Mouse (Mus musculus) intestine, embryonic 15.5 days (tissue): ENCODE data around the gene Pex16. TPM values are rescaled to one million over a fixed set of nuclear protein-coding genes. Genes with fewer than 3 reads are reported as not detected.

ENCODE experiments used
- ATAC-seq: fragments of 200-750 bp; cut with Nextera tagmentation; 2 replicates; pipeline ENCODE4 v1.8.0; 2017; ENCODE audit warnings: moderate TSS enrichment, moderate library complexity
- H3K27ac ChIP-seq: fragments of 300-500 bp; sonication (generic); 2 replicates; pipeline ENCODE4 v1.5.1; 2015; ENCODE audit warnings: mild to moderate bottlenecking, inconsistent platforms
- H3K27me3 ChIP-seq: fragments of 300-500 bp; sonication (generic); replicated peaks from 2 replicates; pipeline ENCODE4 v1.6.1; 2015; ENCODE audit warnings: inconsistent platforms
- H3K36me3 ChIP-seq: fragments of 300-500 bp; sonication (generic); 2 replicates; pipeline ENCODE4 v1.6.1; 2015; ENCODE audit warnings: inconsistent platforms
- H3K4me1 ChIP-seq: fragments of 300-500 bp; sonication (generic); replicated peaks from 2 replicates; pipeline ENCODE4 v1.6.1; 2015; ENCODE audit warnings: inconsistent platforms
- H3K4me2 ChIP-seq: fragments of 300-500 bp; sonication (generic); replicated peaks from 2 replicates; pipeline ENCODE4 v1.6.1; 2015; ENCODE audit warnings: mild to moderate bottlenecking, inconsistent platforms
- H3K4me3 ChIP-seq: fragments of 300-500 bp; sonication (generic); replicated peaks from 2 replicates; pipeline ENCODE4 v1.5.1; 2015; ENCODE audit warnings: inconsistent platforms
- H3K9ac ChIP-seq: fragments of 300-500 bp; sonication (generic); 2 replicates; pipeline ENCODE4 v1.6.1; 2015; ENCODE audit warnings: inconsistent platforms
- H3K9me3 ChIP-seq: fragments of 300-500 bp; sonication (generic); 2 replicates; pipeline ENCODE4 v1.6.1; 2016; ENCODE audit warnings: inconsistent platforms
- WGBS: fragments of 180-500 bp; shearing (Covaris S2); methylation state at CpG from one replicate; pipeline ENCODE4 v1.1.7; 2015; 5-methylcytosine and 5-hydroxymethylcytosine counted together
- polyA plus RNA-seq: library from polyadenylated mRNA; unstranded; fragments of >200 nt; fragmentation: Nextera tagmentation; extraction: Ambion mirVana; gene quantifications from 2 replicates; pipeline ENCODE4 v1.2.1, GENCODE M21; 2015

Gene Pex16
- polyA plus RNA-seq, 1 experiment from 2014 or later = 41.6 TPM

GRCm38 (mm10) chr2:92353402-92353801 is 21.1 kb upstream of the Pex16 start:
- no peak for ATAC-seq
- no peak overlapping the region for H3K9ac ChIP-seq
- H3K4me3 ChIP-seq = no peak overlapping the region
- H3K27ac ChIP-seq = no peak overlapping the region
- H3K36me3 ChIP-seq = peaks cover 18% of the 10 kb centered on the region
- H3K27me3 ChIP-seq = no peaks in the 10 kb centered on the region
- no peaks in the 10 kb centered on the region for H3K9me3 ChIP-seq
- WGBS = 82% methylated on average over 5 of the region's 5 CpGs
- H3K4me1 ChIP-seq = no peaks in the 10 kb centered on the region
- no peak overlapping the region for H3K4me2 ChIP-seq

DNA sequence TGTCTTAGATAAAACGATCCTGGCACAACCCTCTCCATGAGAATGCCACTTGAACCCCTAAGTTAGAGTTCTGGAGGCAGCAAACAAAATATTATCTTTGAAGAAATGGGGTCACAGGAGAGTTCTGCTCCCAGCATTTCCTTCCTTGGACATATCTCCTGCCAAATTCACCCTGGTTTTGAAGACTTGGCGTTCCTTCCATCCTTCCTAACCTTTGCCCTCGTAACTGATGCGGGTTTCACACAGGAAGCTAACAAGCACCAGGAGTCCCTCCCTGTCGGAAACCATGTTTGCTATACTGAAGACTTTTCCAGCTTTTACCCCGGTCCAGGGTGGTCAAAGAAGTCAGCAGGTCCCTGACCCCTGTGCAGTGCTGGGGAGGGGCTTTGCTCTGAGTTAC is 20.3 kb upstream of the Pex16 start:
- H3K4me3 ChIP-seq = no peak overlapping the region
- no peak for ATAC-seq
- 57% methylated on average over 6 of the region's 6 CpGs for WGBS
- H3K9ac ChIP-seq = no peak overlapping the region
- peaks cover 17% of the 10 kb centered on the region for H3K36me3 ChIP-seq
- no peaks in the 10 kb centered on the region for H3K4me1 ChIP-seq
- H3K4me2 ChIP-seq = no peak overlapping the region
- no peak overlapping the region for H3K27ac ChIP-seq
- no peaks in the 10 kb centered on the region for H3K27me3 ChIP-seq
- no peaks in the 10 kb centered on the region for H3K9me3 ChIP-seq

GRCm38 (mm10) chr2:92359301-92359700 is 15.2 kb upstream of the Pex16 start:
- WGBS = 77% methylated on average over 2 of the region's 2 CpGs
- Histone ChIP-seq H3K9me3 (no peaks in the 10 kb centered on the region), H3K27me3 (no peaks in the 10 kb centered on the region), H3K4me2 (no peak overlapping the region), H3K4me3 (no peak overlapping the region), H3K36me3 (peaks cover 20% of the 10 kb centered on the region), H3K4me1 (peaks cover 5% of the 10 kb centered on the region; the same call in 1 of the 2 replicates), H3K9ac (no peak overlapping the region), H3K27ac (no peak overlapping the region)
- ATAC-seq = no peak

- H3K4me3 ChIP-seq = no peak overlapping the region
- no peak overlapping the region for H3K27ac ChIP-seq
- H3K36me3 ChIP-seq = peaks cover 20% of the 10 kb centered on the region
- H3K9ac ChIP-seq = no peak overlapping the region
- H3K4me2 ChIP-seq = no peak overlapping the region
- H3K4me1 ChIP-seq = peaks cover 5% of the 10 kb centered on the region; the same call in 1 of the 2 replicates
- no peaks in the 10 kb centered on the region for H3K9me3 ChIP-seq
- WGBS = 75% methylated on average over 25 of the region's 25 CpGs
- ATAC-seq = peak; percentile 19; the same call in 1 of the 2 replicates
- no peaks in the 10 kb centered on the region for H3K27me3 ChIP-seq
Observed at GRCm38 (mm10) chr2:92360186-92360823, 14.2 kb upstream of the Pex16 start.

DNA sequence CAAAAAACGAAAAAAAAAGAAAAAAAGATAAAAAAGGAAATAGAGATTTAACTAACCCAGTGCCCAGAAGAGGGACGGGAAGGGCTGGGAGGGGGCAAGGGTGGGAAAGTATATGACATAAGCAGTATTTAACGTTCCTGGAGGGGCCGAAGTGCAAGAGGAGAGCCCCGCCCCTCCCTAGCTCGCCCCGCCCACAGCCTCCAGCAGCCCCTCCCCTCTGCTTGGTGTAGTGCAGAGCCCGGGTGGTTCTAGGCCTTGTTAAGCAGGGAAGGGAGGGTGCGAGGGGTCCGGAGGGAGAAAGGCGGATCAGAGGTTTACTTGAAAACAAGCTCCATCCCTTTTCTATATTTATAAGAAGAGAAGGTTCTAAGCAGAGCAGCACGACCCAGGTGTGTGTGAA is 13.6 kb upstream of the Pex16 start:
- Histone ChIP-seq H3K27ac (no peak overlapping the region), H3K9me3 (no peaks in the 10 kb centered on the region), H3K9ac (no peak overlapping the region), H3K36me3 (peaks cover 20% of the 10 kb centered on the region), H3K4me2 (no peak overlapping the region), H3K27me3 (no peaks in the 10 kb centered on the region), H3K4me3 (no peak overlapping the region), H3K4me1 (peaks cover 5% of the 10 kb centered on the region; the same call in 1 of the 2 replicates)
- WGBS = 25% methylated on average over 12 of the region's 12 CpGs
- ATAC-seq = peak; percentile 90

DNA sequence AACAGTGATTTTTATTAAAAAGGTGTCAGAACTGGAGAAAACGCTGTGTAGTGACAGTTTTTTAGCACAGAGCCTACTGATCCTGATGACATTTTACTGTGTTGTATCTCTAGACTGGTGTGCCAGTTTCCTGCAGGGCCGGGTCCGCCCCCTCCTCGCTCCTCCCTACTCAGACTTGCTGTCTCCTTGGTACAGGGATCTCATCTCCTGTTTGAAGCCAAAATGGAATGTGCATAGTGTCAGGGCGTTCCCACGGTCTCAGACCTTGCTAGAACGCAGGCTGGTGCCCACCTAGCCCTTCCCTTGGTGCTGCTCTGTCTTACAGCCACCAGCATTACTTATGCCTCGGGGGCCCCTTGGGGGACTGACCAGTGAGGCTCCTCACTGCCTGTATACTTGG is 12.7 kb upstream of the Pex16 start:
- Histone ChIP-seq H3K4me3 (no peak overlapping the region), H3K27me3 (no peaks in the 10 kb centered on the region), H3K9ac (no peak overlapping the region), H3K9me3 (no peaks in the 10 kb centered on the region), H3K36me3 (peaks cover 18% of the 10 kb centered on the region), H3K4me2 (no peak overlapping the region), H3K4me1 (peaks cover 5% of the 10 kb centered on the region; the same call in 1 of the 2 replicates), H3K27ac (no peak overlapping the region)
- 87% methylated on average over 8 of the region's 8 CpGs for WGBS
- ATAC-seq = no peak

DNA sequence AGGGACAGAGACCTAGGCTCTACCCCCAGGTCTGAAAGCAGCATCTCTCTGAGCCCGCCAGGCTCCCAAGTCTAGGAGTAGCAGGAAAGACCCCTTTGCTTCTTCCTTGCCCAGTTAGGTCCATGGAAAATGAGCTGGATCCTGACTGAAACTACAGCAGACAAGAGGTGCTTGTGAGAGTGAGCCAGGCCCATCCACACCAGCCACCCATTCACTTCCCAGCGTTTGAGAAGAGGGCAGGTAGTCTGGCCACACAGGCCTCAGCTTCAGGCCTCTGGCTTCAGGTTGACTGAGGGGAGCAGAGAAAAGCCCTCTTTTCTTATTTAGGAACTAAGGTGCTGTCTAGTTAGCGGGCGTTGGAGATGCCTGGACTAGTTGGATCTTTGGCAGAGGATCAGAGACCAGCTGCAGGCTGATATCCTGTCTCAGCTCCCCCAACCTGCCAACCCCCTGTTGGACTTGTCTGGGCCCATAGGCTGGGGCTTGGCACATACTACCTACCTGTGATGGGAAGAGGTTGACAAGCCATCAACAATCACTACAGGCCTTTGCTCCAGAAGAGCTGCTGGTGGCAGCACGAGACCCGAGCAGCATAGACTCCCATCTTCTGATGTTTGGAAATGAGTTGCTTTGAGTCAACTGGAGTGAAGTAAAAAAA is 11.8 kb upstream of the Pex16 start:
- H3K27ac ChIP-seq = no peak overlapping the region
- no peak overlapping the region for H3K4me2 ChIP-seq
- 94% methylated on average over 6 of the region's 6 CpGs for WGBS
- H3K4me1 ChIP-seq = peaks cover 9% of the 10 kb centered on the region; the same call in 1 of the 2 replicates
- H3K9me3 ChIP-seq = no peaks in the 10 kb centered on the region
- H3K27me3 ChIP-seq = no peaks in the 10 kb centered on the region
- peaks cover 15% of the 10 kb centered on the region for H3K36me3 ChIP-seq
- no peak overlapping the region for H3K4me3 ChIP-seq
- no peak for ATAC-seq
- no peak overlapping the region for H3K9ac ChIP-seq

DNA sequence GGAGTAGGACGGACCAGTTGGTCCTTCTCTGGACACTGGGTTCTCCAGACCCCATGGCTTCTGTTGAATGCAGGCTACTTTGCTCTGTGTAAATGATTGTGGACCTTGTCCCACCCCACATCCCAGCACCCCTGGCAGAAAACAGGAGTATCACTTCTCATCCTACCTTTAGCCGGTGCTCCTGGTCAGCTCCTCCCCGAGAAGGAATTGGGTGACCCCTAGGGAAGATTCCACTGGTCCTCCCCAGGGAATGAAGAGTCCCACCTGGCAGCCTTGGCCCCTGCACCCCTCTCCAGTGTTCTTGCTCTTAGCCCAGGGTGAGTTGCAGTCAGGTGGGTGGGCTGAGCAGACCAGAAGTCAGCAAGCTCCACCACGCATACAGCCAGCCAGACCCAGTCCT is 10.4 kb upstream of the Pex16 start:
- H3K4me2 ChIP-seq = no peak overlapping the region
- no peaks in the 10 kb centered on the region for H3K9me3 ChIP-seq
- no peak for ATAC-seq
- H3K9ac ChIP-seq = no peak overlapping the region
- peaks cover 10% of the 10 kb centered on the region for H3K36me3 ChIP-seq
- 86% methylated on average over 4 of the region's 4 CpGs for WGBS
- no peaks in the 10 kb centered on the region for H3K27me3 ChIP-seq
- no peak overlapping the region for H3K27ac ChIP-seq
- H3K4me3 ChIP-seq = no peak overlapping the region
- peaks cover 9% of the 10 kb centered on the region; the same call in 1 of the 2 replicates for H3K4me1 ChIP-seq

GRCm38 (mm10) chr2:92365568-92365967 is 8.9 kb upstream of the Pex16 start:
- Histone ChIP-seq H3K9ac (no peak overlapping the region), H3K27me3 (peaks cover 6% of the 10 kb centered on the region; the same call in 1 of the 2 replicates), H3K27ac (no peak overlapping the region), H3K4me2 (no peak overlapping the region), H3K9me3 (no peaks in the 10 kb centered on the region), H3K4me3 (no peak overlapping the region), H3K4me1 (peaks cover 11% of the 10 kb centered on the region), H3K36me3 (peaks cover 6% of the 10 kb centered on the region)
- no peak for ATAC-seq
- WGBS = 89% methylated on average over 10 of the region's 10 CpGs

GRCm38 (mm10) chr2:92367383-92368029 is 7.0 kb upstream of the Pex16 start:
- no peak for ATAC-seq
- no peak overlapping the region for H3K27ac ChIP-seq
- H3K9ac ChIP-seq = no peak overlapping the region
- no peak overlapping the region for H3K4me3 ChIP-seq
- peaks cover 27% of the 10 kb centered on the region for H3K4me1 ChIP-seq
- 32% methylated on average over 20 of the region's 20 CpGs for WGBS
- H3K36me3 ChIP-seq = peaks cover 2% of the 10 kb centered on the region
- no peaks in the 10 kb centered on the region for H3K9me3 ChIP-seq
- peaks cover 10% of the 10 kb centered on the region; the same call in 1 of the 2 replicates for H3K27me3 ChIP-seq
- no peak overlapping the region for H3K4me2 ChIP-seq

- Histone ChIP-seq H3K36me3 (no peaks in the 10 kb centered on the region; the same call in 1 of the 2 replicates), H3K4me3 (peak overlapping the region; percentile 52), H3K9ac (peak overlapping the region; percentile 65), H3K9me3 (no peaks in the 10 kb centered on the region), H3K27ac (0 out of 2 replicates have a peak overlapping the region, but pooled peaks have one; percentile 56), H3K4me2 (peak overlapping the region; percentile 87), H3K4me1 (peaks cover 36% of the 10 kb centered on the region), H3K27me3 (peaks cover 10% of the 10 kb centered on the region; the same call in 1 of the 2 replicates)
- WGBS = 11% methylated on average over 19 of the region's 19 CpGs
- no peak for ATAC-seq
Observed at GRCm38 (mm10) chr2:92370375-92370774, 4.1 kb upstream of the Pex16 start.
